Mouse (Mus musculus) C2C12 (cell line): Measurements from ENCODE around the gene Clip4.

Experiments used
- CEBPB ChIP-seq: IDR thresholded peaks from one replicate; pipeline ENCODE4 v1.6.1; 2011; ENCODE audit warnings: low read depth, mild to moderate bottlenecking, control low read depth, moderate library complexity
- CTCF ChIP-seq: IDR thresholded peaks from one replicate; pipeline ENCODE4 v1.5.1; 2011; ENCODE audit not compliant: control insufficient read depth, insufficient read depth, insufficient read length
- MAX ChIP-seq: IDR thresholded peaks from one replicate; pipeline ENCODE4 v1.6.1; 2011; ENCODE audit warnings: mild to moderate bottlenecking, control low read depth
- USF1 ChIP-seq: IDR thresholded peaks from one replicate; pipeline ENCODE4 v1.6.1; 2011; ENCODE audit warnings: low read depth, mild to moderate bottlenecking, control low read depth, moderate library complexity

DNA sequence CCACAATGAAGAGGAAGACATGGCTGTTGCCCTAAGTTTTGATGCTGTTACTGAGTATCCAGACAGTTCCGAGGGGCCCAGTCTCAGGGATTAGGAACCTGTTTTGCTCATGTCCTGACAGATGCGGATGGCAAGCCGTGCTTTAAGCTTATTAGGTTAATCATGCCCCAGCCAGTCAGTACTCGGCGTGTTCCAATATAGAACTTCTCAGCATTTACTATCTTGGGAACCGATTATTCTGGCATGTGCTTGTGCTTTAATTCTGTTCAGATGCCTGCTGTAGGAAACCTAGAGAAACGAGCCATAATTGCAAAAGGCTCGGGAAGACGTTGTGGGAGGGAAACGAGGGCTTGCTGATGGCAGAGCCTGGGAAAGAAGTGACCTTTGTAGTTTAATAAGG, 15.4 kb upstream of the Clip4 start, which contains the start of gene Pcare:
- TF ChIP-seq CTCF (no peak), USF1 (no peak), MAX (no peak), CEBPB (no peak)
